Mouse (Mus musculus) splenic B cell, adult 2 months (primary cell): Measurements from ENCODE around the gene Cdh22.
A peak's percentile ranks its signal among the peaks of the same experiment; 100 is the strongest.

ENCODE experiments used
- DNase-seq: peaks from one replicate; pipeline ENCODE4 v3.0.0-alpha.2; 2011; ENCODE audit warnings: low read depth, low spot score
- H3K27me3 ChIP-seq: 2 replicates; pipeline ENCODE4 v1.6.1; 2012; ENCODE audit warnings: mild to moderate bottlenecking, low read length, moderate library complexity, mixed read lengths; ENCODE audit not compliant: control insufficient read depth, poor library complexity, insufficient read depth, severe bottlenecking
- H3K36me3 ChIP-seq: 2 replicates; pipeline ENCODE4 v1.6.1; 2012; ENCODE audit warnings: mild to moderate bottlenecking, low read length, moderate library complexity, mixed read lengths; ENCODE audit not compliant: control insufficient read depth, poor library complexity, insufficient read depth, severe bottlenecking

The Cdh22 gene

DNA sequence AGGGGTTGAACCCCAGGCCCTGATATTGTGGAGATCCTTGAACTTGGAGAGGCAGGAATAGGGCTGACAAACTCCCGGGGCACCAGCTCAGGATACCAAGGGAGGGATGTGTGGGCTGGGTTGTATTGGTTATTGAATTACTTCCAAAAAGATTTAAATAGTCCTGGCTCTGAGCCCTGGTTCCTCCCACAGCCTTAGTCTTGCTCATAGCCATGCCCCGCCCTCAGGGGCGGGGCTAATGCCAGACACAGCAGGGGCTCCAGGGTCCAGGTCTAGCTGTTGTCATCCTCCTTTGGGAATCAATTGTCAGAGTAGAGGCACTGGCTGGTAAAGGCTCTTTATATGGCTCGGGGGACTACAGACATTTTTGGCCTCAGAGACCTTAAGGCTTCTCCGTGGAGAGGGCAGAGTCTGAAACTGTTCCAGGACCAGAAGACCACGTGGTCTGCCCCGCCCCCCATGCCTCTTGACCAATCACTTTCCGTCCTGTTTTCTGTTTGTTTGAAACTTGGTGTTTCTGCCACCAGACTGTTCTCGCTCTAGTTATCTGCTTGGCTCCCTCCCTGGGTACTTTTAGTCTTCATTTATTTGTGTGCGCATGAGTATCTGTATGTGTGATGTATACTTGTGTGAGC lies 113.3 kb downstream of the Cdh22 start:
- no peaks in the 10 kb centered on the region for H3K36me3 ChIP-seq
- DNase-seq: no peak
- H3K27me3 ChIP-seq: no peaks in the 10 kb centered on the region

DNA sequence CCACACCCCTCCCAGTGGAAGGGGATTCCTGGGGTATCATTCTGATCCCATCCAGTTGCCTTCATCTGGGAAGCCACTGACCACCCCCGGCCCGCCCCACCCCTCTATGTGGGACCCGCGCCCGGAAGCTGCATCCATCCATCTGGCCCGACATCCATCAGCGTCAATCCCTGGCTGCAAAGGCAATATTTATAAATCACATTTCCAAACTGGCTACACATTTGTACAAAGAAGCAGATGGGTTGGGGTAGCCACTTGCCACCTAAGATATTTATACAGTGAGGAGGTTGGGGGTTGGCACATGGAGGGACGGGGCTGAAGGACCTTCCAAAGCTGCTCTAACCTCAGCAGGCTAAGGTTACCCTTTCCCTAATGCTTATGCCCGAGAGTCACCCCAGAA lies 113.9 kb downstream of the Cdh22 start:
- no peaks in the 10 kb centered on the region for H3K36me3 ChIP-seq
- no peak for DNase-seq

DNA sequence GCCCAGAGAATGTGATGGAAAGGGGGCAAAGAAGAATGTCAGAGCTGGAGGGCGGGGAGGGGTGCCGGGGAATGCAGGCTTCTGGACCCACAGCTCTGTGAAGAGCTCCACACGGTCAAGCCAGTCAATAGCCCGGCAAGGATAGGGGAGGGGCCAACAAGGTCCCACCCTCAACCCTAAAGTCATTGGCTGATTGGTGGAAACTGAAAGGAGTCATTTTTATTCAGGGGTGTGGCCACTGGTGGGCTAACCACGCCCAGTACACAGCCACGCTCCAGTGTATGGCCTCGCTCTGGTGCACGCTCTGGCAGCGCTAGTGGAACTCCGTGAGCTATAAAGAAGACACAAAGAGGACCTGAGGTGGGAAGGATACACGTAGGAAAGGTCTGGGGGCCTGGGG lies 120.9 kb downstream of the Cdh22 start:
- Histone ChIP-seq H3K27me3 (no peaks in the 10 kb centered on the region), H3K36me3 (no peaks in the 10 kb centered on the region)
- DNase-seq: peak; percentile 30

More for the DNA sequence above, 113.9 kb downstream of the Cdh22 start:
- no peaks in the 10 kb centered on the region for H3K27me3 ChIP-seq

DNA sequence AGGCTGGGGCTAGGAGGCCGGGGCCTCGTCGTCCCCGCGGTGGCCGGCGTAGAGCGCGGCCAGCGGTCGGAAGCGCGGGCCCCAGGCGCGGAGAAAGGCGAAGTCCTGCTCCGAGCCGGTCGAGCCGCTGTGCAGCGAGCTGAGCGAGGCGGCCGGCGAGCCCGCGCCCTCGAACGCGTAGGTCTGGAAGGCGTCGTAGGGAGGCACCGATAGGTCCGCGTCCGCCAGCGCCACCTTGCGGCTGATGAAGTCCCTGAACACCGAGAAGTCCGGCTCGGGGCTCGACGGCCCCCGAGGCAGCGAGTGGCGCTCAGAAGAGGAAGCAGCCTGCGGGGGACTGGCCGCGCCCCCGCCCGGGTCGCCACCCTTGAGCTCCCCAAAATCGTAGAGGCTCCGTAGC lies 122.5 kb downstream of the Cdh22 start:
- no peaks in the 10 kb centered on the region for H3K36me3 ChIP-seq
- peak; percentile 91 for DNase-seq
- no peaks in the 10 kb centered on the region for H3K27me3 ChIP-seq

DNA sequence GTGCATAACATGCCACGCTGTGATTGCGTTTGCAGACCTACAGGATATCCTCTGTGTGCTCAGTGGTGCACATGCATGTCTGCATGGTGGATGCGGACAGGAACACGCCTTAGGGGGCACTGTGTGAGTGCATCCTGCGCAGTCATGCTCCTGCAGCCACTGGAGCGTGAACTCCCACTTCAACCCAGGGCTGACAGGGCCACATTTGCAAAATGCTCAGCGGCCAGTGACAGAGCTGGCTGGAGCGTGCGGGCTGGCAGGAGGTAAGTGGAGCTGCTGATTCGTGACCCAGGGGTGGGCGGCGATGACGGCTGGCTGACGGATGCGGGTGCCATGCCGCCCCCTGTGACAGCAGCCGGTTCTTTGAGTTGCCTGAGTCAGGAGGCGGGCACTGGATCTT lies 128.1 kb downstream of the Cdh22 start:
- H3K36me3 ChIP-seq: no peaks in the 10 kb centered on the region
- no peaks in the 10 kb centered on the region for H3K27me3 ChIP-seq
- peak; percentile 44 for DNase-seq

DNA sequence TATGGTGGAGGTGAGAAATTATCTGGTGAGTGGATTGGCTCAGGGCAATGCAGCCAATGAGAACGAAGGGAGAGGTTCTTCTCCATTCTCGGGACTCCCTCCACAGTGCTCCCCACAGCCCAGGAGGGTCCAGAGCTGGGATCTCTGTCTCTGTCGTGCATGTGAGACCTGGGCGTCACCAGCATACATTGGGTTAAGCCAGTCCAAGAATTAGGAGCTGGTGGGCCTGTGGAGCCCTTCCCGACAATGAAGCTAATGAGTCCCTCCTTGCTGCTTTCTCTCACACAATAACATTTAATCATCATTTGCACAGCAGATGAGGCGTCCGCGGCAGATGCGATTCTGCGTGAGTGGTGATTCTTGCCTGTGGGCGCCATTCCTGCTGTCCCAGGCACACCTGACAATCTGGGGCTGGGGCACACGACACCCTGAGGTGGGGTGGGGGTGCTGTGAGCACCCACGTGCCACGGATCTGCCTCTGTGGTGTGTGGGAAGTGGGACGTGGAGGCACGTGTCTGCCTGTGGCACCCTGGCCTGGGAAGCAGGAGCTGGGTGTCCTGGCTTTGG lies 129.1 kb downstream of the Cdh22 start:
- H3K36me3 ChIP-seq: no peaks in the 10 kb centered on the region
- no peaks in the 10 kb centered on the region for H3K27me3 ChIP-seq
- no peak for DNase-seq

DNA sequence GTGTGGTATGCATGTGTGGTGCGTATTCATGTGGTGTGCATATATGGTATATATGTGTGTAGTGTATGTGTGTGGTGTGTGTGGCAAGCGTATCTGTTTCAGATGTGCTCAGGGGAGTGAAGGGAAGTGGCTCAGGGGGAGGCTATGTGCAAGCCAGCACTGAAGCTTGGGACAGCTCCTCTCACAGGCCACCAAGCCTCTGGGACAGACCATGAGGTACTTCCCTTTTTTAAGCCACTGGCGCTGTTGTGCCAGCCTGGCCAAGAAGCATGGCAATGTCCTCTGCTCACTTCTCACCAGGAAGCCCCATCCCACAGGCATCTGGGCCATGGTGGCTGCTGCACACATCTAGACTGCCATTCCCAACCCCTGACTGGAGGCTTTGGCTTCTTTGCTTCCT lies 131.7 kb downstream of the Cdh22 start:
- peak; percentile 9 for DNase-seq
- H3K27me3 ChIP-seq: no peaks in the 10 kb centered on the region
- H3K36me3 ChIP-seq: no peaks in the 10 kb centered on the region

DNA sequence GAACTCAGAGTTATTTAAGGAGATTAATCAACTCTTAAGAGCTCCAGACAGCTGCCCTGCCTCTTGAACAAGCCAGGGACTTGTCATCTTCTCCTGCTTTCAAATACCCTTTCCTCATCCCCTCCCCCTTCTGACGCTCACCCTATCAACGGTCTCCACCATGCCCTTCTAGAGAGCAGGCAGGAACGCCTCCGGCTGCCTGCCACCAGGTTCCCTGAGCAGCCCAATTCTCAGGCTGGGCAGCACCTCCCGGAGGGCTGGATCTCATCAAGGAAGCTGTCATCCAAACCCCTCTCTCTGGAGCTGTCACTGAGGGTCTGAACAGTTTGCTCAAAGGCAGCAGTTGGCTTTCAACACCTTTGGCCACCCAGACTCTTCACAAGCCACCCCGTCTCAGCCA lies 133.9 kb downstream of the Cdh22 start:
- H3K27me3 ChIP-seq: no peaks in the 10 kb centered on the region
- no peaks in the 10 kb centered on the region for H3K36me3 ChIP-seq
- no peak for DNase-seq

DNA sequence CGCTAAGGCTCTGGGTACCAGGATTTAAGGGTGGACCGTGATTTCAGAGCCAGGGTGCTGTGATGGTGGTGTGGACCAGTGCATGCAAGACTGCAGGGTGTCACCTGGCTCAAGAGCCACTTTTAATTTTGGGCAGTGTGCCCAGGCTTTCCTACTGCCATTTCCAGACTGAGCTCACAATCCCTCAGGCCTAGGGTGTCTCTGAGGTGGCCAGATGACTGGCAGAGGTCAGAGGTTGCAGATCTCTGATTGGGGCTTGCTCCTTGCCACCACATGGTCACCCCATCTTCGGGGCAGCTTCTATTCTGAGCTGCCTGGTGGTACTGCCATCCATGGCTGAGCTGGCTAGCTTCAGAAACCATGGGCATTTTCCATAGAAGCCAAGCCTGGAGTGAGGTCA lies 135.8 kb downstream of the Cdh22 start:
- Histone ChIP-seq H3K36me3 (no peaks in the 10 kb centered on the region), H3K27me3 (no peaks in the 10 kb centered on the region)
- DNase-seq: no peak

DNA sequence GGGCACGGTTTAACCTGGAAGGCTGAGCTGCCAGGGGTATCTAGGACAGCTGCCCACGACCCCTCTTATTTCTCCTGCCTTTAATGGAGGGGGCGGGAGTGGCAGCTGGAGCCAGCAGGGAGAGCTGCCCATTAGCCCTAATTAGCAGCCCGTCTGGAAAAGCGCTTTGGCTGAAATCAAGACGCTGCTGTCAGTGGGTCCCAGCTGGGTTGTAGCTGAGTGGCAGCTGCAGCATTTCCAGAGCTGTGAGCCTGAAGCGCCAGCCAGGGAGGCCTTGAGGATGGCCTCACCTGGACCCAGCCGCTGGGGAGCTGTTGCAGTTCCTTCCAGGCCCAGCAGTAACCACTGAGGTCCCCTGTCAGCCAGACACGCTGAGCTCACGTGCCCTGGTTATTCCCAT lies 138.3 kb downstream of the Cdh22 start:
- no peak for DNase-seq
- Histone ChIP-seq H3K27me3 (no peaks in the 10 kb centered on the region), H3K36me3 (no peaks in the 10 kb centered on the region)

DNA sequence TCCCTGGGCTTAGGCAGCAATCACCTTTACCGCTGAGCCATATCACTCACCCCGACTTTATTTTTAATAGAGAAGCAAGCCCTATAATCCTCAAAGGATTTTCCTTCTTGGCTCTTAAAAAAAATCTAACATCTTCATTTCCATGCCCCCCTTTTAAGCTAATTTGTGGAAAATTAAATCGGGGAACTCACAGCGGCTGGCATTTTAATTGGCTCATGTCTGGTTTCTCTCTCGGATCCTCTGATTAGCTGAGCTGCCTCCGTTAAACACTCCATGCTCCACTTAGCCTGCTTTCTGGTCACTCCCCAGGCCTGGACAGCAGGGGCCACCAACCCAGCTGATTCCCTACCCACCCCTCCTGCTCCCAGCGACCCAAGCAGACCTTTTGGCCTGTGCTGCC lies 142.3 kb downstream of the Cdh22 start:
- DNase-seq: no peak
- Histone ChIP-seq H3K27me3 (no peaks in the 10 kb centered on the region), H3K36me3 (no peaks in the 10 kb centered on the region)

DNA sequence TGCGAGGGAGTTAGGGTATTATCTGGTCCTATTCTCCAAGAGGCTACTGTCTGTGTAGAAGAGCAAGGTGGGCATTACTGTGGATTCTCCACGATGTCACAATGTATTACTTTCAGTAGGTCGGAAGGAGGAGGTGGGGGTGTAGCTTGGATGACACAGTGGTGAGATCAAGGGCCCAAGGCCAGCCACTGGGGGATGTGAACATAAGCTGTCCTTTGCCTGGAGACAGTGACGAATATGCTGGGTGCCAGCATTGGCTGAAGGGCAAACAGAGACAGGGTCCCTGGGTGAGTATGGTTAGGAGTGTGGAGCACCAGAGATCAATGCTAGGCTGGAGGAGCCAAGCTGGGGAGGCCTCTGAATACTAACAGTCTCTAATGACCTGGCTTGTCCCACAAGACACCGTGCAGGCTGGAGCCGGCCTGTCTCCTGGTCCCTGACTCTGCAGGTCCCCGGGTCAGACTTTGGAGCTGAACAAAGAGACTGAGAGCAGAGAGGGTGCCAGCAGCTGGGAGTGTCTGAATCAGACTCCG lies 143.2 kb downstream of the Cdh22 start:
- H3K36me3 ChIP-seq: no peaks in the 10 kb centered on the region

DNA sequence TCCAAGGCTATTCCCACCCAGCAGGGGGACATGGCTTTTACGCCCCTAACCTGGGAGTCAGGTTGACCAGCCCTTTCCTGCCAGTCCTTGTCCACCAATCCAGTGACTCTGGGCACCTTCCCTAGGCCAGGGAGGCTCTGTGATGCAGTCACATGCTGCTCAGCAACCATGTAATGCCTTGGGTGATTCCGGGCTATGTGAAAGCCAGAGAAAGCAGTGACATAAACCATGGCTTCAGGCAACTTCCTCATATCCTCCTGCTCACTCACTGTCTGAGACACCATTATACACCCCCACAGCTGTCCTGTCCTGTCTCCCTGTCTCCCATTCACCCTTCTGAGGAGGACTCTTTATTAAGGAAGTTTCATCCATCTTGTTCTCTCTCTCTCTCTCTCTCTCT lies 144.0 kb downstream of the Cdh22 start, which contains the start of gene 1700025C18Rik:
Gene 1700025C18Rik (minus strand): TSS at position 101 of the 400 bp plus-strand sequence.
- Histone ChIP-seq H3K36me3 (no peaks in the 10 kb centered on the region), H3K27me3 (no peaks in the 10 kb centered on the region)
- DNase-seq: no peak

More for the DNA sequence above, 143.2 kb downstream of the Cdh22 start:
- no peaks in the 10 kb centered on the region for H3K27me3 ChIP-seq
- DNase-seq: no peak

DNA sequence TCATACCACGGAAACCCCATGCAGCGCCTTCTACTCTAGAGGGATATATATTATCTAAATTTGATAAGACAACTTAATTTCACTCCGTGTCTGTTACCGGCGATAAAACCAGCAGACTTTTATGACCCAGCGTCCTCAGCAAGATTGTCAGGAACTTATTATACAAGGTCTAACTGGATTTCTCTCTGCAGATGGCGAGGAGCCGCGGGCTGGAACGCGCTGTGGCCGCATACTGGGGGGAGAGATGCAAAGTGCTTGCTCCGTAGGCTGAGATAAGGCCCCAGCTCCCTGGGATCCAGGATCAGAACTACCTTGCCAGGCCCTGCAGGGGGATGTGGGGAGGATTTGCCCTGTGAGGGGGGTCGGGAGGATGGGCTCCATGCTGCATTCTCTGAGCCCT lies 145.2 kb downstream of the Cdh22 start:
- H3K27me3 ChIP-seq: no peaks in the 10 kb centered on the region
- no peak for DNase-seq
- H3K36me3 ChIP-seq: no peaks in the 10 kb centered on the region

DNA sequence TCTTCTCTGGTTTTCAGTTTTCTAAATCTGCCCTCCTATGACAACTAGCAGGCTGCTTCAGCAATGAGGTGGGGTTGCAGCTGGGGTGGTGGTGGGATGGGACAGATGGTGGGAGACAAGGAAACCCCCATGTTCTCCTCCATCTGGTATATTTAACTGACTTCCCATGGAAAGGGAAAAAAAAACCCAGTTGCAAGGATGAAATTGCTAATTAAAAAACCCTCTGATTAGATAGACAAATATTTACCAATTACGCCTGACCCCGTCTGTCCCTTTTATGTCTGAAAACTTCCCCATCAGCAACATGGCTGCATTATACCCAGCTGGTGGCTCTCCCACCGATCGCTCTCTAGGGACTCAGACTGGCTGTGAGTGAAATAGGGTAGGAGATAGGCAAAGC lies 148.0 kb downstream of the Cdh22 start:
- H3K27me3 ChIP-seq: no peaks in the 10 kb centered on the region
- DNase-seq: no peak
- no peaks in the 10 kb centered on the region for H3K36me3 ChIP-seq

DNA sequence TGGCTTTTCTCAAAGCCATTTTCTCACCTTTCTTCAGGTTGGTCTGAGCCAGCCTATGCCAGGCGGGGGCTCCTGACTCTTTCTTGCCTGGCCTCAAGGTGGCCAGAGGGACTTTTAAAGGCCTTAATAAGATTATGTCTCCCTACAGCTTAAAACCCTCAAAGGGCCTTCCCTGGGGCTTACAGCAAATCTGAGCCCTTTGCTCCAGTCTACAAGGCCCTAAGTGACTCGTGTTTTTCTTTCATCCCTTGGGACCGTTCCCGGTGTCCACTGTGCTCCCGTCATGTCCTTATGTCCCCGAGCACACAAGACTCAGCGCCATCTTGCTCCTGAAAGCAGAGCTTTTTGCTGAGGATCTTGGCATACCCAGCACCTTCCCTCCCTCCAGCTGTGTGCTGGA lies 153.4 kb downstream of the Cdh22 start:
- no peak for DNase-seq
- Histone ChIP-seq H3K36me3 (no peaks in the 10 kb centered on the region), H3K27me3 (0 out of 2 replicates have a peak, but pooled peaks cover 2% of the 10 kb centered on the region)
